Mouse (Mus musculus) heart, adult 2 months (tissue): ENCODE results near the gene Gadd45a.

Experiments
- CTCF ChIP-seq: fragments of 200-600 bp; IDR thresholded peaks from 2 replicates; pipeline ENCODE4 v1.8.1; 2022; ENCODE audit warnings: antibody characterized with exemption, mild to moderate bottlenecking, moderate library complexity
- EP300 ChIP-seq: fragments of 200-500 bp; IDR thresholded peaks from 2 replicates; pipeline ENCODE4 v1.6.1; 2011; ENCODE audit warnings: low read depth, low read length, control low read depth; ENCODE audit not compliant: insufficient read depth
- POLR2A ChIP-seq: fragments of 200-500 bp; IDR thresholded peaks from 2 replicates; pipeline ENCODE4 v1.6.1; 2011; ENCODE audit warnings: mild to moderate bottlenecking, low read depth, low read length, control low read depth; ENCODE audit not compliant: insufficient read depth

DNA sequence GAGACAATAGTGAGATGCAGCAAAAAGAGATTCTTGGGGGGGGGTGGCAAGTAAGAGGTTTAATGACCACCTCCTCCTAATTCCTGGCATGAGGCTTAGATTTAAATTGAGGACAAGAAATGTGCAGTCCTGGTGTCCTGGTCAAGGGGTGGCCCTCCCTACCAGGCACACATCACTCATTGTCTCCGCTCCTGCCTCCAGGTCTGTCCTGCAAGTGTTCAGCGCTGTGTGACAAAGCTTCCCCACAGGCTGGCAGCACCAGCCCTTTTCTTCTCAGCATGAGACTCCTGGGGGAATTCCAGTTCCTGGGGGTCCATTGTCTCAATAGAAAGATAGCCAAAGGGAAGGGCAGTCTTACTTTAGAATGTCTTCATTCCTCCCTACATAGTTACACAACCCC lies 6.8 kb downstream of the Gadd45a start:
- TF ChIP-seq CTCF: no peak
- no peak for TF ChIP-seq EP300
- no peak for TF ChIP-seq POLR2A
